Mouse (Mus musculus): ENCODE data around the gene Abcc4.

DNA sequence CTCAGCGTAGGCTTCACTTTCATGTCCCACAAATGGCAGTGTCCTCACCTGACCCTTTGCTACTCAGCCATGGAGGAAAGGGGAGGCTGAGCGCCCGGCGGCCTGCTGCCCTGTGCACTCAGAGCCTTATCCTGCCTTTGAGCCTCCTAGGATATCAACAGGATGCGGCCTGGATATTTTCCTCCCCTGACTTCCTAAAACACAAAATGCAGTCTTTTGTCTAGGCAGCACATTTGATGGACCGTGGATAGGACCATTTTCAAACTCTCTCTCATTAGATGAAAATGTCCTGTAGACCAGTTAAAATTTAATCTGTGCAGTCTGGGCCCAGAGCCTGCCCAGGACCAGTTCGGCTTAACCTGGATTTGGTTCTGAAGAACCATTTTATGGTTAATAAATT lies 12.6 kb upstream of the Abcc4 start:
- TF ChIP-seq MAFK (IDR thresholded peaks at IDR 0.05; ENCODE audit: insufficient read depth, low read depth, low read length), result no peak
- TF ChIP-seq ZC3H11A (IDR thresholded peaks at IDR 0.05; ENCODE audit: borderline replicate concordance, low read depth, low read length), result no peak
- no peak for TF ChIP-seq HCFC1 (IDR thresholded peaks at IDR 0.05; ENCODE audit: borderline replicate concordance, insufficient read depth, low read length)
- no peak for TF ChIP-seq CHD2 (IDR thresholded peaks at IDR 0.05; ENCODE audit: low read depth, low read length)
